Mouse (Mus musculus) ES-E14 (cell line): ENCODE results near the gene Gata2. TPM values are rescaled to one million over a fixed set of nuclear protein-coding genes. Genes with fewer than 3 reads are reported as not detected.
"Not testable (repeated sequence)": the region's sequence is repeated elsewhere in the genome, so short reads cannot be mapped to it uniquely, and the experiment has no call there.

Experiments
- DNase-seq: peaks from one replicate; pipeline ENCODE4 v3.0.0-alpha.2; 2013; ENCODE audit warnings: low read depth, low spot score
- H3K27ac ChIP-seq: 2 replicates; pipeline ENCODE4 v1.5.1; 2012; ENCODE audit warnings: low read depth, mild to moderate bottlenecking, low read length, moderate library complexity, mixed read lengths; ENCODE audit not compliant: poor library complexity, insufficient read depth, severe bottlenecking
- H3K36me3 ChIP-seq: 2 replicates; pipeline ENCODE4 v1.6.1; 2012; ENCODE audit warnings: mild to moderate bottlenecking, low read length, moderate library complexity, mixed read lengths; ENCODE audit not compliant: control insufficient read depth, poor library complexity, insufficient read depth, severe bottlenecking
- H3K4me1 ChIP-seq, 2 experiments: fragments of 150-350 bp in 1 of 2; sonication (generic) in 1 of 2; 2 replicates each; pipeline ENCODE4 v1.6.1; 2012; ENCODE audit warnings: low read length in 2 of 2, mild to moderate bottlenecking in 1 of 2, mixed read lengths in 1 of 2; ENCODE audit not compliant: control insufficient read depth in 2 of 2, insufficient read depth in 2 of 2, poor library complexity in 1 of 2
- H3K4me3 ChIP-seq, 2 experiments: fragments of 150-350 bp in 1 of 2; sonication (generic) in 1 of 2; 2 replicates each; pipeline ENCODE4 v1.5.1; 2012; ENCODE audit warnings: low read length in 2 of 2, low read depth in 1 of 2, mild to moderate bottlenecking in 1 of 2, mixed read lengths in 1 of 2; ENCODE audit not compliant: insufficient read depth in 1 of 2, poor library complexity in 1 of 2, severe bottlenecking in 1 of 2
- H3K9ac ChIP-seq: 2 replicates; pipeline ENCODE4 v1.6.1; 2012; ENCODE audit warnings: low read depth, mild to moderate bottlenecking, low read length, mixed read lengths; ENCODE audit not compliant: poor library complexity, insufficient read depth, severe bottlenecking
- H3K9me3 ChIP-seq: fragments of 150-350 bp; sonication (generic); 2 replicates; pipeline ENCODE4 v1.6.1; 2012; ENCODE audit warnings: low read depth, mild to moderate bottlenecking, low read length; ENCODE audit not compliant: control insufficient read depth, insufficient read depth
- CHD2 ChIP-seq: IDR thresholded peaks from 2 replicates; pipeline ENCODE4 v1.6.1; 2014; ENCODE audit warnings: mild to moderate bottlenecking, low read depth, low read length, inconsistent platforms
- HCFC1 ChIP-seq: IDR thresholded peaks from 2 replicates; pipeline ENCODE4 v1.6.1; 2012; ENCODE audit warnings: low read length, inconsistent platforms, borderline replicate concordance; ENCODE audit not compliant: insufficient read depth
- MAFK ChIP-seq: IDR thresholded peaks from 2 replicates; pipeline ENCODE4 v1.6.1; 2014; ENCODE audit warnings: mild to moderate bottlenecking, low read depth, low read length, inconsistent platforms; ENCODE audit not compliant: insufficient read depth
- ZC3H11A ChIP-seq: IDR thresholded peaks from 2 replicates; pipeline ENCODE4 v1.6.1; 2012; ENCODE audit warnings: low read depth, mild to moderate bottlenecking, inconsistent platforms, low read length, borderline replicate concordance
- ZNF384 ChIP-seq: IDR thresholded peaks from 2 replicates; pipeline ENCODE4 v1.6.1; 2012; ENCODE audit warnings: low read depth, low read length, inconsistent platforms
- in situ Hi-C, 2 experiments: fragments of 600-800 bp; cut with MboI; formaldehyde crosslinking; loops; one replicate each; pipeline ENCODE4 v1.15.1; 2025; ENCODE audit warnings: low sequenced_read_pairs in 2 of 2, inconsistent platforms in 1 of 2; ENCODE audit not compliant: unreplicated experiment in 2 of 2
- total RNA-seq: library from RNA; depleted of rRNA; stranded (reverse); fragments of 300-350 nt; gene quantifications from 2 replicates; pipeline ENCODE4 v1.2.3, GENCODE M21; 2012

The Gata2 gene
- total RNA-seq, 1 experiment = 5.4 TPM

DNA sequence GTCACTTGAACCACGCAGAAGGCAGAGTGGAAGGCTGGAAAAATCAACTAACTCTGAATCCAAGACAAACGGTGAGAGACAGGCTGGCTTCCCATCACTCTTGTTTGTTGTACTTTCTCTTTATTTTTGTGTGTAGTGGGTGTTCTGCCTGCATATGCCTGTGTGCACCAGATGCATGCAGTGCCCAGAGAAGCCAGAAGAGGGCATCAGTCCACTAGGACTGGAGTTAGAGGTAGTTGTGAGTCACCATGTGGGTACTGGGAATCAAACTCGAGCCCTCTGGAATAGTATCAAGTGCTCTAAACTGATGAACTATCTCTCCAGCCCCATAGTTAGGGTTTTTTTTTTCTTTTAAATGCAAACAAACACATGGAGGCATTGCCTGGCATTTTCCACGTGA is 42.4 kb upstream of the Gata2 start:
- Histone ChIP-seq H3K27ac (no peak overlapping the region; the same call in 1 of the 2 replicates), H3K4me1 (peaks cover 4 to 9% of the 10 kb centered on the region in 2 experiments; a peak in 2 of 4 replicates), H3K4me3 (no peak overlapping the region), H3K36me3 (no peaks in the 10 kb centered on the region), H3K9ac (no peak overlapping the region), H3K9me3 (no peaks in the 10 kb centered on the region)
- DNase-seq = peak; percentile 46
- TF ChIP-seq MAFK = no peak
- no peak for TF ChIP-seq ZNF384
- TF ChIP-seq ZC3H11A = no peak
- no peak for TF ChIP-seq HCFC1
- no peak for TF ChIP-seq CHD2
- in situ Hi-C loops = no loop called here

DNA sequence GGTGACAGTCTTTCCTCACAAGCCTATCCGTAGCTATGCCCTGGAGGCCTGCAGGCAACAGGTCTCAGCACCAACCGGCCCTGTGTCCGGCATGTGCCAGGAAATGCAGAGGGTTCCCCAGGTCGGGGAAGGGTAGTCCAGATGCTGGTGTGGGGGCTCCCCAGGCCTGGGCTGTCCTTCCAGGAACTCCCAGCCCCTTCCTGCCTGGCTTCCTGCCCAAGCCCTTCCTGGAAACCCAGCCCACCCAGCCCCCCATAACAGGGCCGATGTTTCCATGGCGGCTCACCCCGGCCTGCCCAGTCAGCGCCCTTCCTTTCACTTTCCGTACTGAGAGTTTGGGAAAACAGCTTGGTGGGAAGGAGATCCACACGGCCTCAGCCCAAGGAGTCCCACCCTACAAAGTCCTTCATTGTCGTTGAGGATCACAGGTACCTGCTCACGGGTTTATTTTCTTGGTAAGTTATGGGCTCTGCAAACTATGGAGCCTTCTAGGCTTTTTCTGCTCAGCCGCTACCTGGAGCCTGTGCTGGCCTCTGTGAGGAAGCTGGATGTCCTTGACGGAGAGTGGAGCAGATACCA is 41.5 kb upstream of the Gata2 start:
- TF ChIP-seq ZC3H11A (no peak), CHD2 (no peak)
- no peak for DNase-seq
- no peaks in the 10 kb centered on the region for H3K9me3 ChIP-seq
- in situ Hi-C loops = no loop called here
- H3K36me3 ChIP-seq = no peaks in the 10 kb centered on the region
- peaks cover 4 to 9% of the 10 kb centered on the region in 2 experiments; a peak in 2 of 4 replicates for H3K4me1 ChIP-seq
- peak overlapping the region; percentile 68 for H3K27ac ChIP-seq
- H3K4me3 ChIP-seq = peak overlapping the region; percentile 48 to 49
- peak overlapping the region; percentile 64; the same call in 1 of the 2 replicates for H3K9ac ChIP-seq

DNA sequence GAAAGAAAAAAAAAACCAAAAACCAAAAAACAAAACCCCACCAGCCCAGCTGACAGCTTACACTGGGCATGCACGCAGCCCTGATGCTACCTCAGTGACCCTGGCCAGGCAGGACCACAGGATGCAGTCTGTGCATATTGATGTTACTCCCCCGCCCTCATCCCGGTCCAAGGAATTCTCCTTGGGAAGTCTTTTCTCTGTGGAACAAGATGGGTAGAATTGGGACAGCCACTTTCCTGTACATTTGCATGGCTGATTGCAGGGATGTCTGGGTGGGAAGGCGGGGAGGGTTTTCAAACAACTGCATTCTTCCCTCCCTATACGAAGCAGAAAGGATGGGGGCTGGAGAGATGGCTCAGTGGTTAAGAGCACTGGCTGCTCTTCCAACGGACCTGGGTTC is 40.7 kb upstream of the Gata2 start:
- DNase-seq = peak; percentile 17
- peak overlapping the region in 1 of 2 experiments; percentile 49; a peak in 3 of 4 replicates for H3K4me3 ChIP-seq
- no peak overlapping the region for H3K27ac ChIP-seq
- H3K9me3 ChIP-seq = no peaks in the 10 kb centered on the region
- in situ Hi-C loops = no loop called here
- H3K9ac ChIP-seq = no peak overlapping the region
- TF ChIP-seq HCFC1 = no peak
- no peak for TF ChIP-seq CHD2
- TF ChIP-seq ZC3H11A = no peak
- TF ChIP-seq MAFK = no peak
- no peak for TF ChIP-seq ZNF384
- H3K36me3 ChIP-seq = no peaks in the 10 kb centered on the region
- peaks cover 4 to 9% of the 10 kb centered on the region in 2 experiments; a peak in 2 of 4 replicates for H3K4me1 ChIP-seq

DNA sequence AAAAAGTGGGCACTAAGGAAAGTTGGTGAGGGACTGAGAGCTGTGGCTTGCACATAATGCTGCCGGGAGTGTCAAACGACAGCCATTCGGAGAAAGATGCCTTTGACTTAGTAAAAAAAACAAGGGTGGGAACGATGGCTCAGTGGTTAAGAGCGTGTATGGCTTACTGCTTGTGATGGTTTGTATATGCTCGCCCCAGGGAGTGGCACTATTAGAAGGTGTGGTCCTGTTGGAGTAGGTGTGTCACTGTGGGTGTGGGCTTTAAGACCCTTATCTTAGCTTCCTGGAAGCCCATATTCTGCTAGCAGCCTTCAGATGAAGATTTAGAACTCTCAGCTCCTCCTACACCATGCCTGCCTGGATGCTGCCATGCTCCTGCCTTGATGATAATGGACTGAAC is 38.1 kb upstream of the Gata2 start:
- in situ Hi-C loops, DNase-seq, H3K27ac ChIP-seq, H3K4me3 ChIP-seq, H3K9me3 ChIP-seq, H3K9ac ChIP-seq, H3K4me1 ChIP-seq, H3K36me3 ChIP-seq: not testable (repeated sequence)

DNA sequence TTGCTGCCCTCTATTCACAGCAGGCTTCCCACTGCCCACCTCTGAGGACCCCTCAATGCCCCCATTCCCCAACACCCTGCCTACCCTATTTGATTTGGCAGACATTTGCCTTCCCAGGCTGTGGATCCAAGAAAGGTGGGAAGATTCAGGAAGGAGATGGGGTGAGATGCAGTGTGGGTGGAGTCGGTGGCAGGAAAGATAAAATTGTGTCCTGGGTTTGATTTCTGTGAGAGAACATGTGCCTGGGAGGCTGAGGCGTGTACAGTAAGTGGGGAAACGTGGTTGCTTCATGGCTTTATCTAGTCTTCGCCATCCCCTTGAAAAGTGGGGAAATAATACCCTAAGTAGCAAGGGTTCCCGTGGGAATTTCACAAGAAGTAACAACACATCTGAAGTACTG is 34.9 kb upstream of the Gata2 start:
- TF ChIP-seq ZC3H11A (no peak), ZNF384 (no peak), CHD2 (no peak), HCFC1 (no peak), MAFK (no peak)
- Histone ChIP-seq H3K4me3 (no peak overlapping the region), H3K27ac (no peak overlapping the region), H3K4me1 (peaks cover 2 to 4% of the 10 kb centered on the region in 2 experiments; a peak in 1 of 4 replicates), H3K36me3 (no peaks in the 10 kb centered on the region), H3K9ac (no peak overlapping the region), H3K9me3 (no peaks in the 10 kb centered on the region)
- in situ Hi-C loops = no loop called here
- no peak for DNase-seq
